Mouse (Mus musculus) thymus, postnatal 36 days (tissue): ENCODE data around the gene Gpbar1.
A peak's percentile ranks its signal among the peaks of the same experiment; 100 is the strongest.

Source experiments
- DNase-seq, 2 experiments: peaks; one replicate each; pipeline ENCODE4 v3.0.0; 2022; ENCODE audit warnings: mixed read lengths in 2 of 2

Gene Gpbar1

GRCm38 (mm10) chr1:74278538-74278937 lies at the start of gene Gpbar1:
Gene Gpbar1, plus strand, starts transcription at chr1:74278550.
- DNase-seq: no peak

DNA sequence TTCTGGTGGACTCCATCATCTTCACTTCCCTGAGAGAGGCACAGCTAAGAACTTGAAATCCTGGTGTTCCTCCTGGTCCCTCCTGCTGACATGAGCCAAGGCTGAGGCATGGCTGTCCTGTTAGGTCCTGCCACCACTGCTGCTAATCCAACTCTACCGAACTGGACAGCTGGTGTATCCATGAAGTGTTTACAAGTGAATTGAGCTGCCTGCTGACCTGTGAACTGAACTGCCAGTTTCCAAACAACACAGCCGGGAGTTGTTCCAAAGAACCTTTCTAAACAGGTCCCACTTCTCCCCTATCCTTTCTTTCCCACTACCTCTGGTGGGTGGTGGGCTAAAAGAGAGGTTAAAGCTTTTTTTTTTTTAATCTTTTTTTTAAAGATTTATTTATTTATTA lies 48.4 kb upstream of the Gpbar1 start:
- DNase-seq: no peak

DNA sequence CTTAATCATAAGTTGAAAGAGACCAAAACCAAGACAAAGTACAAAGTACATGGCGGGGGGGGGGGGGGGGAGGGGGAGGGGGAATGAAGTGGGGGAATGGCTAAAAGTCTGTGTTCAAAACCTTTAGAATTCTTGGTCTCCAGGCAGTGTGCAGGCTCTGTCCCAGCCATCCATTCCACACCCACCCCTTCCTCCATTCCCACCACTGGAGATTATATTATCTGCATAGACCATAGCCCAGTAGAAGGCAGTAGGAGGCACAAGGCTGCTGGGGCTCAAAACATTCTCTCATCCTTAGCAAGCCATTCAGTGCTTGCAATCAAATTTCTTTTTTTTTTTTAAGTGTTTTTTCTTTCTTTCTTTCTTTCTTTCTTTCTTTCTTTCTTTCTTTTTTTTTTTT lies 47.4 kb upstream of the Gpbar1 start:
- DNase-seq: no peak

- peak; percentile 98 for DNase-seq
Observed at GRCm38 (mm10) chr1:74235938-74236589, 42.3 kb upstream of the Gpbar1 start, which contains the start of gene Arpc2. Gene Arpc2, plus strand, starts transcription at chr1:74236084.

- DNase-seq: peak in 1 of 2 experiments; percentile 50
Observed at GRCm38 (mm10) chr1:74236590-74237317, 41.6 kb upstream of the Gpbar1 start.

DNA sequence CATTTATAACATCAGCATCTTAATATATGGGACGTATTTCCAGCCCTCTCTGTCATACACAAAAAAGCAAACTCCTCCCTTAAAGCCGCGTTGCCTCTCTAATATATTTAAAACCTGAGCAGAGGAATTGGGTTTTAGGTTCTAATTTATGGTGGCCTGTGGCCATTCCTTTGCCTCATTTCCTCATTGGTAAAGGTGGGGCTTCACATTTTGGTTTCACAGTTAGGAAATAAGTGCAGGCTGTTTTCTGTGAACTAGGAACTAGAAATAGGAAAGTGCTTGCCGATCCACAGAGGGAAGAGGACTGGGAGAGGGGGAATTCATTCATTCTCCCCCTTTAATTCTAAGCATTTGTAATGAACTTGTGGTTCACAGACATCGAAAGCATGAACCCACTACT lies 40.7 kb upstream of the Gpbar1 start:
- DNase-seq: no peak

GRCm38 (mm10) chr1:74238136-74238535 lies 40.2 kb upstream of the Gpbar1 start:
- no peak for DNase-seq

DNA sequence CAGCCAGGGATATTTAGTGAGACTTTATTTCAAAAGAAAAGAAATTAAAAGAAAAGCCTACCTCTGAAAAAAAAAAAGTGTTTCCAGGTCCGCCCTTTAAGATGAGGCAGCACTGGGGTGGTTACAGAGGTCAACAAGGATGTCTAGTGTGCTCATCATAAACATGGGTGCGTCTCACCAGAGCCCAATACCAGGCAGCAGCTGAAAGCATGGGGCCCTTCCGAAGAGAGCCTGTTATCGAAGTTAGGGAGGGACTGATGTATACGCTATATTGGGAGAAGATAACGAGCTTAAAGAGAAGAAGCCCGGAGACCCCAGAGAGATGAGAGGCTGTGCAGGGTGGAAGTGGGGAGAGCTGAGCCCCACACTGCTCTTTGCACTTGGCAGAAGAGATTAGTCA lies 39.2 kb upstream of the Gpbar1 start:
- DNase-seq: no peak

DNA sequence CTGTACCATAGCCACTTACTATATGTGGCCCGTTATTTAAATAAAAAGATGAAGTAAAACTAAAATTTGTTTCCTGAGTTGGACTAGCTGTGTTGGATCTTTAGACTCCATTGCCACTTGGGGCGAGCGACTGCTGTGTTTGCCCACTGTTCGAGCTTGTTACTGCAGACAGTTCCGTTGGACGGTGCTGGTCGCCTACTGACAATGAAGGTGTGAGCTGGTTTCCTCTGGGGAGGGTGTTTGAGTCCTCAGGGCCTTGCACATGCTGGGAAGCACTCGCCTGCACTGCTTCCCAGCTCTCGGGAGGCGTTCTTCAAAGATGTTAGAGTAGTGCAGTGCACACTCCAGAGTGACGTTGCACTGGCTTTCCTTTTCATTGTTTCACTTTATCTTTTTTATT lies 38.7 kb upstream of the Gpbar1 start:
- DNase-seq: peak; percentile 13 to 21

DNA sequence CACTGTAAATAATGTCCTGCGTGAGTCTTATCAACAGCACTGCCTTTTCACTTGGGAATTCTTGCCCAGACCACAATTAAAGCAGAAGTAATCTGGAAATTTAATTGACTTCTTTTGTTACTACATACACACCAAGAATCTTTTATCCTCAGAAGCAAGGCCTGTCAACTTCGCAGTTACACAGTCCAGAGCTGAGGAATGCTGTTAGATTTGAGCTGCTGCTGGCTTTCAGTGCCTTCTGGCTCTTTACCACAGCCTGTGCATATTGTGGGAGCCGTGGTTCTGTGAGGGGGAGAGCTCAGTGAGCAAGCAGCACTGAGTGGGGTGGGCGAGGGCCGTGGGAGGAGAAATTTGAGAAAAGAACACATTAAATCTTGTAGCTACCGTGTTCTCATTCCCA lies 38.0 kb upstream of the Gpbar1 start:
- DNase-seq: no peak

DNA sequence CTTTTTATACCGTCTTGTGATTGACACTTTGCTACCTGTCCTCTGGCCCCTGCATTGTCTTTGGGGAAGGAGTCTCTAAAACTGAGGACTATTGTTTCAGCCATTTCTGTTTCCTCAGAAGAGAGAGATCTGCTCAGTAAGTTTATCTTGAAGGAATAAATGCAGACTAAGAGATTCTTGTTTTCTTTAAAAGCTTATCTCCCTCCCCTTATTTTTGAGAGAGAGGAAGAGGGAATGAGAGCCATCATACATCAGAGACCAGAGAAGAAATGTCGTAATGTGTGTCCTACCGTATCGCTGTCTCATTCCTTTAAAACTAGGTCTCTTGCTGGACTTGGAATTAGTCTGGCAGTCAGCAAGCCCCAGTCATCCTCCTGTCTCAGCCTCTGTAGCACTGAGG lies 37.5 kb upstream of the Gpbar1 start:
- no peak for DNase-seq

DNA sequence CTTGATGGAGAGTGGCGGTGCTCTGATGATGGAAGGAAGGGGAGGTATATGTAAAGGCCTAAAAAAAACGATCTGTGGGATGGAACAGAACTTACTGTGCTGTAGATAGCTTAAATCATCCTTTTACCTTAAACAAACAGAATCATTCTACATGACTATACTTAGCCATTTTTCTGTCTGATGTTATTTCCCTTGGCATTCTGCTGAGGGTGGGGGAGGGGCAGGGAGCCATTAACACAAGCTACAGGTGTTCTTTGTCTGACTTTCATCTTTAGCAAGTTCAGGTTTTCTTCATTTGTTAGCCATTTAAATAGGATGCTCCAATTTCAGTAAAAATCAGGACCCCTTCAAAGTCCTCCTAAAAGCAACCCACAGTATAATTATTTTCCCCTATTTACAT lies 32.8 kb upstream of the Gpbar1 start:
- no peak for DNase-seq

GRCm38 (mm10) chr1:74248799-74249198 lies 29.6 kb upstream of the Gpbar1 start:
- peak; percentile 33 to 52 for DNase-seq

DNA sequence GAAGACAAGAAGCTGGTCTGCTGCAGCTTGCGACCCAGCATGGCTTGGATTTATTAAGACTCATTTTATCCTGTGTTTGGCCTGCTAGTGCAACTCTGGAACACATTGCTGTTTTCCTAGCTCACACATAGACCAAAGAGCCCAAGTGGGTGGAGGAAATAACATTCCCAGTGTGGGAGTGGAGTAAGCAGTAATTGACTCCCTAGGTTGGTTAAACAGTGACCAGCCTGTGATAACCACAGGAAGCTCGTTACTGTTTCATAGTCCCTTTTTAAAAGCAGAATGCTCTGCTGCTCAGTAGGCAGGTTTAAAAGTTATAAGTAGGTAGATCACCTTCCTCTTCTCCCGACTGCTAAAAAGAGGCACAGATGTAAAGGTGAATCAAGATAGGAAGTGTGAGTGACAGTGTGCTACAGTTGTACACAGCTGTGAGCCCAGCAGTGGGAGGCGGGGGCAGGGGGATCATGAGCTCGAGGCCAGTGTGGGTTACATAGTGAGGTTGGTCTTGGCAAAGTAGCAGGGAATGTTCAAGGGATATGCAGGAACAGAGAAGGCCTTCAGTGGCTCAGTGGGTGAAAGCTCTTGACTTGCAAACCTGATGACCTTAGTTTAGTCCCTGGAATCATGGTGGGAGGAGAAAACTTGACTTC lies 28.9 kb upstream of the Gpbar1 start:
- DNase-seq: peak; percentile 17 to 39

GRCm38 (mm10) chr1:74250096-74250495 lies 28.3 kb upstream of the Gpbar1 start:
- no peak for DNase-seq

DNA sequence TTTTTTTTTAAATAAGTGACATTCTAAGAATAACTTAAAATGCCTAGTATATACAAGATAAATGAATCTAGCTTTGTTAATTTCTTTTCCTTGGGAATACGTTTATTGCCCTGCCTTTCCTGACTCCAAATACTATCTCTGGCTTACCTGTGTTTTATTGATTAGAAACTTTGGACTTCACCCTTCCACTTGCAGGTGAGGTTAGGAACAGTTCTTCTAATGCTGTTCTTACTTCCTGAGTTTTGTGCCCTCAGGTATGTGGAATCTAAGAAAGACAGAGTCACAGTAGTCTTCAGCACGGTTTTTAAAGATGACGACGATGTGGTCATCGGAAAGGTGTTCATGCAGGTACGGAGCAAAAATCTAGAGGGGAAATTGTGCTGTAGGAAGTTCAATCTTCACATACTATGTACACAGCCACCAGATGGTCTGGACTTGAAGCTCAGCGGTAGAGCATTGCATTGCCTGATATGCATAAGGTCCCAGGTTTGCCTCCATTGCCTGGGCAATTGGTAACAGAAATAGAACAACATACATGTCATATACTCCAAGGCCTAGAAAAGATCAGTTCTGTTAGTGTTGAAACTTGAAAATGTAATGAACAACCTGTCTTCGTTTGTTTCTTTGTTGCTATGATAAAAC lies 22.5 kb upstream of the Gpbar1 start:
- no peak for DNase-seq

GRCm38 (mm10) chr1:74256782-74257181 lies 21.6 kb upstream of the Gpbar1 start:
- DNase-seq: no peak

DNA sequence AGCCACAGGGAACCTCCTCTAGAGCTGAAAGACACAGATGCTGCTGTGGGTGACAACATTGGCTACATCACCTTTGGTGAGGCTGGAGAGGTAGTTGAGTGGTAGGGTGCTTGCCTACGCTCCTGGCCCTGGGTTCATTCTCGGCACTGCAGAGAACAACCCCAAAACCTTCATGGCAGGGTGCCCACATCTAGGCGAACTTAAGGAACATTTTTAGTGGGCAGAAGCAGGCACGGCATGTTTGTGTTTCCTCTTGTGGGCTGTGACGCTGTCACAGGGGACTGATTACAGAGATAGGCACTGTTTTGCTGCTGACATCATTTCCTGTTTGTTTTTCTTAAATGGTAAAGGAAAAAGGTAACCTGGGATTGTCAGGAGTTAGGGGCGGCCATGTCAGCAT lies 15.8 kb upstream of the Gpbar1 start:
- DNase-seq: no peak

GRCm38 (mm10) chr1:74268750-74269149 lies 9.6 kb upstream of the Gpbar1 start:
- no peak for DNase-seq

DNA sequence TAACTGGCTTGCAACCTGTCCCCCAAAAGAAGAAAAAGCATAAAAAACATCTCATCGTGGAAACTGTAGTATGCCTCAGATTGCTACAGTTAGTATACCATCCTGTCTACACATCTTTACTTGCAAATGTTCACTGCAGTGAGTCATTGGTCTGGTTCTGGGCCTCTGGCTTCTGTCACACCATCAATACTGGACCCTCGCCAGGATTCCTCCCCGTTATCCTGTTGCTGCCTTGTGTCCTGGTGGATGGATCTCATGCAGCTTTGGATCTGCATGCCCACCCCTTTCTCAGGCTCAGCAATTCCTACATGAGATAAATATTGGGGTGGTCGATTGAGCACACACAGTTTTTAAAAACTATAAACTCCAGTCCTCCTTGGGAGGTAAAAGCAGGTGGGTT lies 6.7 kb upstream of the Gpbar1 start:
- DNase-seq: no peak

GRCm38 (mm10) chr1:74275015-74275414 lies 3.3 kb upstream of the Gpbar1 start:
- no peak for DNase-seq

GRCm38 (mm10) chr1:74277041-74277440 lies 1.3 kb upstream of the Gpbar1 start:
- DNase-seq: no peak

- DNase-seq: no peak
Observed at GRCm38 (mm10) chr1:74277883-74278537, 340 bp upstream of the Gpbar1 start.
